Mouse (Mus musculus): Measurements from ENCODE around the gene Tmem132a. TPM values are rescaled to one million over a fixed set of nuclear protein-coding genes. Genes with fewer than 3 reads are reported as not detected.

Gene Tmem132a
- polyA plus RNA-seq, 1 experiment from 2014 or later = 111 TPM

GRCm38 (mm10) chr19:10816462-10816861 lies 53.3 kb downstream of the Tmem132a start:
- Histone ChIP-seq H3K4me3 (no peak overlapping the region), H3K27ac (replicated peaks) (no peak overlapping the region), H3K4me1 (peaks cover 9% of the 10 kb centered on the region; the same call in 1 of the 2 replicates), H3K36me3 (no peaks in the 10 kb centered on the region), H3K9me3 (replicated peaks) (no peaks in the 10 kb centered on the region), H3K27me3 (ENCODE audit: low read depth, poor library complexity, severe bottlenecking) (no peaks in the 10 kb centered on the region)
- DNase-seq (ENCODE audit: low spot score) = no peak
- 77% methylated on average over 2 of the region's 2 CpGs for WGBS

GRCm38 (mm10) chr19:10815871-10816270 lies 53.9 kb downstream of the Tmem132a start:
- no peak for DNase-seq (ENCODE audit: low spot score)
- H3K9me3 ChIP-seq (replicated peaks) = no peaks in the 10 kb centered on the region
- peaks cover 6% of the 10 kb centered on the region; the same call in 1 of the 2 replicates for H3K4me1 ChIP-seq
- H3K36me3 ChIP-seq = no peaks in the 10 kb centered on the region
- no peaks in the 10 kb centered on the region for H3K27me3 ChIP-seq (ENCODE audit: low read depth, poor library complexity, severe bottlenecking)
- H3K4me3 ChIP-seq = no peak overlapping the region
- 86% methylated on average over 6 of the region's 6 CpGs for WGBS
- H3K27ac ChIP-seq (replicated peaks) = no peak overlapping the region

- Histone ChIP-seq H3K27ac (replicated peaks) (no peak overlapping the region), H3K36me3 (no peaks in the 10 kb centered on the region), H3K9me3 (replicated peaks) (no peaks in the 10 kb centered on the region), H3K4me1 (peaks cover 18% of the 10 kb centered on the region), H3K27me3 (ENCODE audit: low read depth, poor library complexity, severe bottlenecking) (no peaks in the 10 kb centered on the region), H3K4me3 (no peak overlapping the region)
- 66% methylated on average over 7 of the region's 7 CpGs for WGBS
- no peak for DNase-seq (ENCODE audit: low spot score)
These were observed 55.8 kb downstream of the Tmem132a start for GRCm38 (mm10) chr19:10813905-10814304.

GRCm38 (mm10) chr19:10813039-10813438 lies 56.7 kb downstream of the Tmem132a start:
- Histone ChIP-seq H3K36me3 (no peaks in the 10 kb centered on the region), H3K9me3 (replicated peaks) (no peaks in the 10 kb centered on the region), H3K4me1 (peaks cover 11% of the 10 kb centered on the region), H3K27ac (replicated peaks) (no peak overlapping the region), H3K4me3 (no peak overlapping the region), H3K27me3 (ENCODE audit: low read depth, poor library complexity, severe bottlenecking) (no peaks in the 10 kb centered on the region)
- WGBS = 93% methylated on average over 5 of the region's 5 CpGs
- DNase-seq (ENCODE audit: low spot score) = no peak

- no peak for DNase-seq (ENCODE audit: low spot score)
- WGBS = 89% methylated on average over 6 of the region's 6 CpGs
- H3K27me3 ChIP-seq (ENCODE audit: low read depth, poor library complexity, severe bottlenecking) = no peaks in the 10 kb centered on the region
- H3K9me3 ChIP-seq (replicated peaks) = no peaks in the 10 kb centered on the region
- H3K4me1 ChIP-seq = peaks cover 11% of the 10 kb centered on the region
- H3K27ac ChIP-seq (replicated peaks) = no peak overlapping the region
- no peaks in the 10 kb centered on the region for H3K36me3 ChIP-seq
- no peak overlapping the region for H3K4me3 ChIP-seq
These were observed 58.3 kb downstream of the Tmem132a start for GRCm38 (mm10) chr19:10811471-10811870.

- Histone ChIP-seq H3K36me3 (no peaks in the 10 kb centered on the region), H3K9me3 (replicated peaks) (no peaks in the 10 kb centered on the region), H3K27me3 (ENCODE audit: low read depth, poor library complexity, severe bottlenecking) (no peaks in the 10 kb centered on the region), H3K4me1 (peaks cover 11% of the 10 kb centered on the region), H3K27ac (replicated peaks) (peak overlapping the region; percentile 17; the same call in 1 of the 2 replicates), H3K4me3 (no peak overlapping the region)
- DNase-seq (ENCODE audit: low spot score) = no peak
- WGBS = 64% methylated on average over 4 of the region's 4 CpGs
These were observed 59.6 kb downstream of the Tmem132a start for GRCm38 (mm10) chr19:10810176-10810492.

- no peaks in the 10 kb centered on the region for H3K36me3 ChIP-seq
- WGBS = 80% methylated on average over 11 of the region's 11 CpGs
- peaks cover 11% of the 10 kb centered on the region for H3K4me1 ChIP-seq
- H3K27ac ChIP-seq (replicated peaks) = peak overlapping the region; percentile 17; the same call in 1 of the 2 replicates
- H3K4me3 ChIP-seq = no peak overlapping the region
- H3K27me3 ChIP-seq (ENCODE audit: low read depth, poor library complexity, severe bottlenecking) = no peaks in the 10 kb centered on the region
- H3K9me3 ChIP-seq (replicated peaks) = no peaks in the 10 kb centered on the region
- DNase-seq (ENCODE audit: low spot score) = peak; percentile 23
These were observed 60.1 kb downstream of the Tmem132a start for GRCm38 (mm10) chr19:10809428-10810175.

- Histone ChIP-seq H3K27ac (replicated peaks) (no peak overlapping the region), H3K4me3 (no peak overlapping the region), H3K27me3 (ENCODE audit: low read depth, poor library complexity, severe bottlenecking) (no peaks in the 10 kb centered on the region), H3K36me3 (no peaks in the 10 kb centered on the region), H3K9me3 (replicated peaks) (no peaks in the 10 kb centered on the region), H3K4me1 (peaks cover 11% of the 10 kb centered on the region)
- 89% methylated on average over 12 of the region's 12 CpGs for WGBS
- DNase-seq (ENCODE audit: low spot score) = no peak
These were observed 61.1 kb downstream of the Tmem132a start for GRCm38 (mm10) chr19:10808524-10809233.

Other genes with a start within 250 kb of the Tmem132a start
- gene Vwce, start 235.7 kb downstream of the Tmem132a start, polyA plus RNA-seq (2016; fragmentation: Nextera tagmentation; extraction: Ambion mirVana) = 0.65 and 0.95 TPM in 2 replicates
- gene Pga5, start 191.9 kb downstream of the Tmem132a start, polyA plus RNA-seq (2016; fragmentation: Nextera tagmentation; extraction: Ambion mirVana) = not detected in 2 replicates
- 33.8 and 36.0 TPM in 2 replicates for gene Vps37c, start 181.2 kb downstream of the Tmem132a start, polyA plus RNA-seq (2016; fragmentation: Nextera tagmentation; extraction: Ambion mirVana)
- not detected in 2 replicates for gene Cd5, start 130.9 kb downstream of the Tmem132a start, polyA plus RNA-seq (2016; fragmentation: Nextera tagmentation; extraction: Ambion mirVana)
- gene Cd6, start 39.9 kb downstream of the Tmem132a start, polyA plus RNA-seq (2016; fragmentation: Nextera tagmentation; extraction: Ambion mirVana) = not detected in 2 replicates
- gene Slc15a3, start 30.2 kb downstream of the Tmem132a start, polyA plus RNA-seq (2016; fragmentation: Nextera tagmentation; extraction: Ambion mirVana) = 0.20 TPM in 2 replicates
- gene Tmem109, start 12.1 kb upstream of the Tmem132a start, polyA plus RNA-seq (2016; fragmentation: Nextera tagmentation; extraction: Ambion mirVana) = 50.1 and 53.0 TPM in 2 replicates
- 35.8 and 37.2 TPM in 2 replicates for gene Prpf19, start 25.3 kb upstream of the Tmem132a start, polyA plus RNA-seq (2016; fragmentation: Nextera tagmentation; extraction: Ambion mirVana)
- not detected in 2 replicates for gene Zp1, start 50.7 kb upstream of the Tmem132a start, polyA plus RNA-seq (2016; fragmentation: Nextera tagmentation; extraction: Ambion mirVana)
- 0.04 and 0.09 TPM in 2 replicates for gene Ptgdr2, start 67.2 kb upstream of the Tmem132a start, polyA plus RNA-seq (2016; fragmentation: Nextera tagmentation; extraction: Ambion mirVana)
- 31.1 and 39.2 TPM in 2 replicates for gene Ccdc86, start 79.3 kb upstream of the Tmem132a start, polyA plus RNA-seq (2016; fragmentation: Nextera tagmentation; extraction: Ambion mirVana)
- not detected in 2 replicates for gene Ms4a10, start 104.7 kb upstream of the Tmem132a start, polyA plus RNA-seq (2016; fragmentation: Nextera tagmentation; extraction: Ambion mirVana)
- gene Ms4a15, start 123.3 kb upstream of the Tmem132a start, polyA plus RNA-seq (2016; fragmentation: Nextera tagmentation; extraction: Ambion mirVana) = not detected in 2 replicates
- not detected in 2 replicates for gene Ms4a18, start 148.1 kb upstream of the Tmem132a start, polyA plus RNA-seq (2016; fragmentation: Nextera tagmentation; extraction: Ambion mirVana)
- gene Ms4a8a, start 211.2 kb upstream of the Tmem132a start, polyA plus RNA-seq (2016; fragmentation: Nextera tagmentation; extraction: Ambion mirVana) = not detected in 2 replicates

Data from midbrain, embryonic 10.5 days (tissue).